Mouse (Mus musculus) CD4-positive, CD25-positive, alpha-beta regulatory T cell, adult 4 months (primary cell): ENCODE measurements around the gene Pbxip1. TPM values are rescaled to one million over a fixed set of nuclear protein-coding genes. Genes with fewer than 3 reads are reported as not detected.
"Not testable (repeated sequence)": the region's sequence is repeated elsewhere in the genome, so short reads cannot be mapped to it uniquely, and the experiment has no call there.

Experiments
- ATAC-seq: one replicate; pipeline ENCODE4 v1.8.0; 2017
- polyA plus RNA-seq, 2 experiments: library from polyadenylated mRNA; unstranded; fragments of 100-300 nt; shearing (Covaris generic); gene quantifications; one replicate each; pipeline ENCODE4 v1.2.1; 2017

The Pbxip1 gene
- polyA plus RNA-seq, 2 experiments from 2014 or later: 41.4 to 52.4 TPM

GRCm38 (mm10) chr3:89409701-89410100, 26.8 kb upstream of the Pbxip1 start:
- ATAC-seq: no peak

GRCm38 (mm10) chr3:89410864-89411263, 25.6 kb upstream of the Pbxip1 start:
- ATAC-seq: no peak

- peak; percentile 100 for ATAC-seq
Measured at GRCm38 (mm10) chr3:89411490-89412393, 24.8 kb upstream of the Pbxip1 start, which contains the start of gene Flad1. Flad1 (minus strand) TSS chr3:89411870.

GRCm38 (mm10) chr3:89416158-89416557, 20.3 kb upstream of the Pbxip1 start:
- ATAC-seq: no peak

- ATAC-seq: no peak
Measured at GRCm38 (mm10) chr3:89417131-89417530, 19.4 kb upstream of the Pbxip1 start.

- no peak for ATAC-seq
Measured at GRCm38 (mm10) chr3:89417840-89418169, 18.7 kb upstream of the Pbxip1 start.

- peak; percentile 98 for ATAC-seq
Measured at GRCm38 (mm10) chr3:89418170-89418860, 18.2 kb upstream of the Pbxip1 start, which contains the start of the genes Cks1b and Shc1. Cks1b (minus strand) TSS chr3:89418383. Shc1 (plus strand) TSS chr3:89418443.

- no peak for ATAC-seq
Measured at GRCm38 (mm10) chr3:89418861-89419250, 17.6 kb upstream of the Pbxip1 start.

- no peak for ATAC-seq
Measured at GRCm38 (mm10) chr3:89419571-89419970, 16.9 kb upstream of the Pbxip1 start.

GRCm38 (mm10) chr3:89419981-89420380, 16.5 kb upstream of the Pbxip1 start:
- ATAC-seq: no peak

- ATAC-seq: no peak
Measured at GRCm38 (mm10) chr3:89420421-89420820, 16.1 kb upstream of the Pbxip1 start.

- ATAC-seq: no peak
Measured at GRCm38 (mm10) chr3:89421002-89421774, 15.3 kb upstream of the Pbxip1 start.

- ATAC-seq: no peak
Measured at GRCm38 (mm10) chr3:89421810-89422473, 14.6 kb upstream of the Pbxip1 start.

- no peak for ATAC-seq
Measured at GRCm38 (mm10) chr3:89422556-89423205, 13.8 kb upstream of the Pbxip1 start.

GRCm38 (mm10) chr3:89424416-89425140, 11.9 kb upstream of the Pbxip1 start:
- ATAC-seq: no peak

GRCm38 (mm10) chr3:89425141-89425525, 11.4 kb upstream of the Pbxip1 start:
- ATAC-seq: no peak

- no peak for ATAC-seq
Measured at GRCm38 (mm10) chr3:89425876-89426275, 10.6 kb upstream of the Pbxip1 start.

GRCm38 (mm10) chr3:89429021-89429420, 7.5 kb upstream of the Pbxip1 start:
- not testable (repeated sequence) for ATAC-seq

GRCm38 (mm10) chr3:89430171-89431159, 6.0 kb upstream of the Pbxip1 start, which contains the start of gene Pygo2:
Pygo2 (plus strand) TSS chr3:89430214.
- ATAC-seq: peak; percentile 98

- ATAC-seq: no peak
Measured at GRCm38 (mm10) chr3:89432606-89433005, 3.9 kb upstream of the Pbxip1 start.
